In the genomic region with DNA sequence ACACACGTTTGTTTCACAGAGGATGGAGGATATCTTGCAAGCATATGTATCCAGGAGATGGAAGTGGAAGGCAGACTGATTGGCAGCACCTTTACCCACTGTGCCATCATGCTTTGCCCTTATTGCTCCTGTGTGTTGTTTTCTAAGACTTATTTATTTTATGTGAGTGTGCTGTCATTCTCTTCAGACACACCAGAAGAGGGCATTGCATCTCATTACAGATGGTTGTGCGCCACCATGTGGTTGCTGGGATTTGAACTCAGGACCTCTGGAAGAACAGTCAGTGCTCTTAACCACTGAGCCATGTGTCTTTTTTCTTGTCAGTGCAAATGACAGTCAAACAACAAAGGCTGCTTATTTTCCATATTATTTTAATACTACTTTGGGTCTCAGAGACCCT, we compare ENCODE assay signal across 9 mouse cellular contexts. TPM values are rescaled to one million over a fixed set of nuclear protein-coding genes. Genes with fewer than 3 reads are reported as not detected.
DNase-seq lines count a peak whose midpoint lies in the region; ATAC-seq and TF ChIP-seq lines count a peak whose summit lies in the region.
"Had no signal": no experiment of that assay in that cellular context is flagged by ENCODE, and none has a peak within 500 bp of the region (broad histone marks: within the 10 kb centered on the region; RNA-seq: fewer than 3 reads in every experiment).

No protein-coding gene starts in this region.

- TF ChIP-seq CTCF in lung, embryonic 14.5 days (IDR thresholded peaks at IDR 0.05; ENCODE audit: low read depth), result peak; percentile 27
- TF ChIP-seq CTCF in lung, adult 2 months (IDR thresholded peaks at IDR 0.05; ENCODE audit: insufficient read depth, low read length), result no peak

- peaks cover 7% of the 10 kb centered on the region; the same call in 1 of the 2 replicates for H3K36me3 ChIP-seq in forebrain, embryonic 11.5 days (ENCODE audit: control insufficient read depth, insufficient read depth, low read length)
- peaks cover 30% of the 10 kb centered on the region for H3K36me3 ChIP-seq in forebrain, embryonic 14.5 days (ENCODE audit: control insufficient read depth, insufficient read depth, low read length)
- H3K36me3 ChIP-seq in lung, embryonic 14.5 days (ENCODE audit: insufficient read depth), result peaks cover 35% of the 10 kb centered on the region
- H3K36me3 ChIP-seq in forebrain, embryonic 13.5 days (ENCODE audit: poor library complexity, severe bottlenecking), result peaks cover 32% of the 10 kb centered on the region
- H3K36me3 ChIP-seq in liver, embryonic 16.5 days (ENCODE audit: control insufficient read depth, insufficient read depth), result peaks cover 29% of the 10 kb centered on the region

- no peak for ATAC-seq in forebrain, embryonic 11.5 days (replicated peaks; ENCODE audit: low FRiP score)
- ATAC-seq in forebrain, embryonic 14.5 days, result no peak
- ATAC-seq in lung, embryonic 14.5 days (ENCODE audit: insufficient read depth), result no peak
- no peak for ATAC-seq in forebrain, embryonic 13.5 days
- ATAC-seq in liver, embryonic 16.5 days (ENCODE audit: low read depth), result no peak
- ATAC-seq in erythroid progenitor cell, adult 5-6 weeks (replicated peaks; ENCODE audit: low FRiP score, poor library complexity, severe bottlenecking), result no peak

- WGBS in forebrain, embryonic 11.5 days, result 77% methylated on average over 2 of the region's 2 CpGs
- 79% methylated on average over 2 of the region's 2 CpGs for WGBS in forebrain, embryonic 14.5 days
- 65% methylated on average over 2 of the region's 2 CpGs for WGBS in lung, embryonic 14.5 days
- 68% methylated on average over 2 of the region's 2 CpGs for WGBS in lung, adult 2 months
- WGBS in forebrain, embryonic 13.5 days, result 83% methylated on average over 2 of the region's 2 CpGs
- 66% methylated on average over 2 of the region's 2 CpGs for WGBS in liver, embryonic 16.5 days (ENCODE audit: insufficient replicate concordance)

- no peak overlapping the region for H3K27ac ChIP-seq in forebrain, embryonic 11.5 days (ENCODE audit: low read depth, low read length)
- H3K27ac ChIP-seq in forebrain, embryonic 14.5 days (ENCODE audit: low read depth, low read length), result no peak overlapping the region
- H3K27ac ChIP-seq in lung, embryonic 14.5 days (ENCODE audit: low read depth), result no peak overlapping the region
- no peak overlapping the region for H3K27ac ChIP-seq in forebrain, embryonic 13.5 days
- H3K27ac ChIP-seq in liver, embryonic 16.5 days (ENCODE audit: low read length), result peak overlapping the region; percentile 94

- H3K9me3 ChIP-seq in forebrain, embryonic 11.5 days (ENCODE audit: control insufficient read depth, low read length), result no peaks in the 10 kb centered on the region
- H3K9me3 ChIP-seq in forebrain, embryonic 14.5 days (replicated peaks; ENCODE audit: control insufficient read depth, low read length), result no peaks in the 10 kb centered on the region
- no peaks in the 10 kb centered on the region for H3K9me3 ChIP-seq in lung, embryonic 14.5 days (ENCODE audit: low read depth, low read length)
- H3K9me3 ChIP-seq in forebrain, embryonic 13.5 days (replicated peaks), result no peaks in the 10 kb centered on the region
- H3K9me3 ChIP-seq in liver, embryonic 16.5 days (replicated peaks; ENCODE audit: control insufficient read depth, low read length), result no peaks in the 10 kb centered on the region

- no peak overlapping the region for H3K4me3 ChIP-seq in forebrain, embryonic 11.5 days (ENCODE audit: low read depth, low read length)
- H3K4me3 ChIP-seq in forebrain, embryonic 14.5 days (ENCODE audit: low read depth, low read length), result no peak overlapping the region
- peak overlapping the region; percentile 65 for H3K4me3 ChIP-seq in lung, embryonic 14.5 days (ENCODE audit: low read depth, low read length)
- no peak overlapping the region for H3K4me3 ChIP-seq in lung, adult 2 months (replicated peaks; ENCODE audit: extremely low read depth, low read depth, low read length)
- no peak overlapping the region for H3K4me3 ChIP-seq in forebrain, embryonic 13.5 days
- H3K4me3 ChIP-seq in liver, embryonic 16.5 days (ENCODE audit: low read depth, low read length), result peak overlapping the region; percentile 82

- peaks cover 4% of the 10 kb centered on the region; the same call in 1 of the 2 replicates for H3K4me1 ChIP-seq in forebrain, embryonic 11.5 days (replicated peaks; ENCODE audit: control insufficient read depth, insufficient read depth, low read length)
- H3K4me1 ChIP-seq in forebrain, embryonic 14.5 days (ENCODE audit: control insufficient read depth, insufficient read depth, low read length), result peaks cover 24% of the 10 kb centered on the region
- H3K4me1 ChIP-seq in lung, embryonic 14.5 days (ENCODE audit: insufficient read depth), result peaks cover 6% of the 10 kb centered on the region; the same call in 1 of the 2 replicates
- peaks cover 7% of the 10 kb centered on the region; the same call in 1 of the 2 replicates for H3K4me1 ChIP-seq in lung, adult 2 months (ENCODE audit: control insufficient read depth, insufficient read depth, low read length)
- peaks cover 33% of the 10 kb centered on the region for H3K4me1 ChIP-seq in forebrain, embryonic 13.5 days
- H3K4me1 ChIP-seq in liver, embryonic 16.5 days (ENCODE audit: control insufficient read depth, low read depth, low read length), result peaks cover 23% of the 10 kb centered on the region

- H3K4me2 ChIP-seq in forebrain, embryonic 11.5 days (ENCODE audit: low read depth, low read length, severe bottlenecking), result peak overlapping the region; percentile 93; the same call in 1 of the 2 replicates
- no peak overlapping the region for H3K4me2 ChIP-seq in forebrain, embryonic 14.5 days (ENCODE audit: low read length)
- peak overlapping the region; percentile 99 for H3K4me2 ChIP-seq in lung, embryonic 14.5 days
- peak overlapping the region; percentile 91 for H3K4me2 ChIP-seq in forebrain, embryonic 13.5 days
- peak overlapping the region; percentile 100 for H3K4me2 ChIP-seq in liver, embryonic 16.5 days (ENCODE audit: low read depth, low read length)

- no peak overlapping the region for H3K9ac ChIP-seq in forebrain, embryonic 11.5 days (ENCODE audit: low read length)
- no peak overlapping the region for H3K9ac ChIP-seq in forebrain, embryonic 14.5 days (ENCODE audit: low read length)
- no peak overlapping the region; the same call in 1 of the 2 replicates for H3K9ac ChIP-seq in lung, embryonic 14.5 days
- H3K9ac ChIP-seq in forebrain, embryonic 13.5 days, result no peak overlapping the region
- peak overlapping the region; percentile 88; the same call in 1 of the 2 replicates for H3K9ac ChIP-seq in liver, embryonic 16.5 days (ENCODE audit: low read depth, low read length)

- no peak for DNase-seq in forebrain, embryonic 11.5 days (ENCODE audit: low spot score)
- no peak for DNase-seq in forebrain, embryonic 14.5 days (ENCODE audit: low spot score)
- DNase-seq in lung, embryonic 14.5 days, result no peak
- no peak for DNase-seq in lung, adult 2 months
- DNase-seq in adipocyte (ENCODE audit: low spot score), result no peak
- DNase-seq: layer of hippocampus, adult 9-11 months had no signal

- H3K27me3 ChIP-seq in forebrain, embryonic 11.5 days (ENCODE audit: control insufficient read depth, insufficient read depth, low read length), result no peaks in the 10 kb centered on the region
- no peaks in the 10 kb centered on the region for H3K27me3 ChIP-seq in forebrain, embryonic 14.5 days (replicated peaks; ENCODE audit: control insufficient read depth, insufficient read depth, low read length)
- H3K27me3 ChIP-seq in lung, embryonic 14.5 days (ENCODE audit: insufficient read depth, low read length), result no peaks in the 10 kb centered on the region
- H3K27me3 ChIP-seq in forebrain, embryonic 13.5 days, result no peaks in the 10 kb centered on the region
- no peaks in the 10 kb centered on the region for H3K27me3 ChIP-seq in liver, embryonic 16.5 days (ENCODE audit: control insufficient read depth, insufficient read depth, low read depth, low read length)

- TF ChIP-seq POLR2A in lung, adult 2 months (IDR thresholded peaks at IDR 0.05; ENCODE audit: borderline replicate concordance, extremely low read depth, low read depth, low read length), result no peak

RNA-seq across cellular contexts. Expression of a gene that starts 2.7 kb away (rescaled TPM):
- 7.2 and 8.1 TPM in 2 replicates for polyA plus RNA-seq in forebrain, embryonic 11.5 days (2014; fragmentation: Nextera tagmentation; extraction: Ambion mirVana)
- 5.9 and 6.6 TPM in 2 replicates for polyA plus RNA-seq in forebrain, embryonic 14.5 days (2014; fragmentation: Nextera tagmentation; extraction: Ambion mirVana)
- 5.0 and 5.6 TPM in 2 replicates for polyA plus RNA-seq in lung, embryonic 14.5 days (2014; fragmentation: Nextera tagmentation; extraction: Ambion mirVana)
- 6.4 and 6.7 TPM in 2 replicates for polyA plus RNA-seq in lung, adult 2 months (2012; rRNA removed)
- polyA plus RNA-seq in forebrain, embryonic 13.5 days (2015; fragmentation: Nextera tagmentation; extraction: Ambion mirVana), result 10.2 and 11.2 TPM in 2 replicates
- polyA plus RNA-seq in liver, embryonic 16.5 days (2015; fragmentation: Nextera tagmentation; extraction: Ambion mirVana), result 2.9 and 3.6 TPM in 2 replicates
- total RNA-seq in erythroid progenitor cell, adult 5-6 weeks (2015; ENCODE audit: low replicate concordance), result 26.8 and 35.7 TPM in 2 replicates
- total RNA-seq in erythroid progenitor cell, adult 5-6 weeks (2017; ENCODE audit: low replicate concordance), result 29.2 and 46.3 TPM in 2 replicates

RNA-seq across cellular contexts. Expression of a gene that starts 16.4 kb away (rescaled TPM):
- 2.4 and 3.6 TPM in 2 replicates for polyA plus RNA-seq in forebrain, embryonic 11.5 days (2014; fragmentation: Nextera tagmentation; extraction: Ambion mirVana)
- polyA plus RNA-seq in forebrain, embryonic 14.5 days (2014; fragmentation: Nextera tagmentation; extraction: Ambion mirVana), result 1.8 and 3.6 TPM in 2 replicates
- polyA plus RNA-seq in lung, embryonic 14.5 days (2014; fragmentation: Nextera tagmentation; extraction: Ambion mirVana), result 0.74 and 1.8 TPM in 2 replicates
- 0.45 and 0.52 TPM in 2 replicates for polyA plus RNA-seq in lung, adult 2 months (2012; rRNA removed)
- polyA plus RNA-seq in forebrain, embryonic 13.5 days (2015; fragmentation: Nextera tagmentation; extraction: Ambion mirVana), result 1.7 and 3.0 TPM in 2 replicates
- polyA plus RNA-seq in liver, embryonic 16.5 days (2015; fragmentation: Nextera tagmentation; extraction: Ambion mirVana), result 0.97 and 1.1 TPM in 2 replicates
- 11.5 and 13.8 TPM in 2 replicates for total RNA-seq in erythroid progenitor cell, adult 5-6 weeks (2015; ENCODE audit: low replicate concordance)
- 9.5 and 18.9 TPM in 2 replicates for total RNA-seq in erythroid progenitor cell, adult 5-6 weeks (2017; ENCODE audit: low replicate concordance)

RNA-seq across cellular contexts. Expression of a gene that starts 16.4 kb away (rescaled TPM):
- 44.5 and 45.5 TPM in 2 replicates for polyA plus RNA-seq in forebrain, embryonic 11.5 days (2014; fragmentation: Nextera tagmentation; extraction: Ambion mirVana)
- polyA plus RNA-seq in forebrain, embryonic 14.5 days (2014; fragmentation: Nextera tagmentation; extraction: Ambion mirVana), result 55.4 and 55.5 TPM in 2 replicates
- 45.5 and 49.2 TPM in 2 replicates for polyA plus RNA-seq in lung, embryonic 14.5 days (2014; fragmentation: Nextera tagmentation; extraction: Ambion mirVana)
- 20.0 and 27.3 TPM in 2 replicates for polyA plus RNA-seq in lung, adult 2 months (2012; rRNA removed)
- polyA plus RNA-seq in forebrain, embryonic 13.5 days (2015; fragmentation: Nextera tagmentation; extraction: Ambion mirVana), result 42.6 and 45.2 TPM in 2 replicates
- polyA plus RNA-seq in liver, embryonic 16.5 days (2015; fragmentation: Nextera tagmentation; extraction: Ambion mirVana), result 22.3 and 22.4 TPM in 2 replicates
- total RNA-seq in erythroid progenitor cell, adult 5-6 weeks (2015; ENCODE audit: low replicate concordance), result 28.1 and 37.8 TPM in 2 replicates
- total RNA-seq in erythroid progenitor cell, adult 5-6 weeks (2017; ENCODE audit: low replicate concordance), result 36.5 and 63.2 TPM in 2 replicates

RNA-seq across cellular contexts. Expression of a gene that starts 16.5 kb away (rescaled TPM):
- polyA plus RNA-seq in forebrain, embryonic 11.5 days (2014; fragmentation: Nextera tagmentation; extraction: Ambion mirVana), result 34.6 and 37.3 TPM in 2 replicates
- polyA plus RNA-seq in forebrain, embryonic 14.5 days (2014; fragmentation: Nextera tagmentation; extraction: Ambion mirVana), result 25.1 and 33.2 TPM in 2 replicates
- polyA plus RNA-seq in lung, embryonic 14.5 days (2014; fragmentation: Nextera tagmentation; extraction: Ambion mirVana), result 24.2 and 25.4 TPM in 2 replicates
- 7.4 and 9.8 TPM in 2 replicates for polyA plus RNA-seq in lung, adult 2 months (2012; rRNA removed)
- 29.7 and 33.2 TPM in 2 replicates for polyA plus RNA-seq in forebrain, embryonic 13.5 days (2015; fragmentation: Nextera tagmentation; extraction: Ambion mirVana)
- 12.5 and 12.7 TPM in 2 replicates for polyA plus RNA-seq in liver, embryonic 16.5 days (2015; fragmentation: Nextera tagmentation; extraction: Ambion mirVana)
- 5.9 and 8.3 TPM in 2 replicates for total RNA-seq in erythroid progenitor cell, adult 5-6 weeks (2015; ENCODE audit: low replicate concordance)
- 8.4 and 10.4 TPM in 2 replicates for total RNA-seq in erythroid progenitor cell, adult 5-6 weeks (2017; ENCODE audit: low replicate concordance)

Comparison
In these comparisons a context has a peak if more than half of its experiments do, and no peak if none do; other contexts are left out.
1. H3K4me3 ChIP-seq: peak in lung, embryonic 14.5 days (single experiment) and liver, embryonic 16.5 days (single experiment); none in forebrain, embryonic 11.5 days (single experiment), forebrain, embryonic 14.5 days (single experiment), lung, adult 2 months (single experiment) and forebrain, embryonic 13.5 days (single experiment).